Mouse (Mus musculus): ENCODE measurements at regions not wholly inside any gene's neighbourhood (a gene's known extent, or its start where the extent isn't known, plus 50 kb on each side); places are given as distances from the start of the nearest gene placed in this dataset.

DNA sequence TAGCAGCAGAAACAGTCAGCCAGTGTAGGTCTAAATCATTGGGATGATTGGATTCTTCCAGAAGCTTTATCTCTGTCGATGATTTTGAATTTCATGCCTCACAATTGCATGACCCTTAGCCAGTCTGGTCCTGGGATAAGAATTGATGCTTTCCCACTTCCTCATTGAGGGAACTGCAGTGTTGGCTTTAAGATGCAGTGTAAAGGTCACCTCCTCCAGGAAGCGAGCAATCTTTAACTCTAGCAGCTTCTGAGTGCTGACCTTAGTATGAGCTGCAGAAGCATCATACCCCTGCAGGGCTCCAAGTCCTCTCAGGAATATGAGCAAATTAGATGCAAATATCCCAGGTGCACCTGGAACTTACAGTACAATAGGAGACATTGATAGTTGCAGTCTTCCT is 1132.2 kb upstream of the A1bg start:
- ATAC-seq (ENCODE audit: insufficient read depth, low FRiP score, low TSS enrichment): no peak
- Histone ChIP-seq H3K9me3 (ENCODE audit: control insufficient read depth, low read length) (no peaks in the 10 kb centered on the region), H3K27me3 (ENCODE audit: control insufficient read depth, insufficient read depth, low read length) (no peaks in the 10 kb centered on the region), H3K36me3 (ENCODE audit: control insufficient read depth, insufficient read depth, low read length) (no peaks in the 10 kb centered on the region), H3K4me2 (ENCODE audit: low read depth) (no peak overlapping the region), H3K27ac (ENCODE audit: low read depth, low read length) (no peak overlapping the region), H3K9ac (ENCODE audit: low read length) (no peak overlapping the region), H3K4me1 (ENCODE audit: control insufficient read depth, insufficient read depth, low read length) (no peaks in the 10 kb centered on the region), H3K4me3 (ENCODE audit: low read depth, low read length) (no peak overlapping the region)
- WGBS: 81% methylated on average over 2 of the region's 2 CpGs
- DNase-seq (ENCODE audit: low spot score): no peak

- Histone ChIP-seq H3K9ac (ENCODE audit: low read length) (no peak overlapping the region), H3K4me2 (ENCODE audit: low read depth) (no peak overlapping the region), H3K36me3 (ENCODE audit: control insufficient read depth, insufficient read depth, low read length) (no peaks in the 10 kb centered on the region), H3K4me3 (ENCODE audit: low read depth, low read length) (no peak overlapping the region), H3K9me3 (ENCODE audit: control insufficient read depth, low read length) (no peaks in the 10 kb centered on the region), H3K27me3 (ENCODE audit: control insufficient read depth, insufficient read depth, low read length) (no peaks in the 10 kb centered on the region), H3K4me1 (ENCODE audit: control insufficient read depth, insufficient read depth, low read length) (no peaks in the 10 kb centered on the region), H3K27ac (ENCODE audit: low read depth, low read length) (no peak overlapping the region)
- DNase-seq (ENCODE audit: low spot score) (no peak), ATAC-seq (ENCODE audit: insufficient read depth, low FRiP score, low TSS enrichment) (no peak)
- 80% methylated on average over 8 of the region's 8 CpGs for WGBS
Observed at GRCm38 (mm10) chr15:62053420-62054239, 1130.8 kb upstream of the A1bg start.

GRCm38 (mm10) chr15:62049416-62049815 is 1126.6 kb upstream of the A1bg start:
- no peaks in the 10 kb centered on the region for H3K27me3 ChIP-seq (ENCODE audit: control insufficient read depth, insufficient read depth, low read length)
- DNase-seq (ENCODE audit: low spot score) (no peak), ATAC-seq (ENCODE audit: insufficient read depth, low FRiP score, low TSS enrichment) (no peak)
- no peaks in the 10 kb centered on the region for H3K9me3 ChIP-seq (ENCODE audit: control insufficient read depth, low read length)
- H3K4me1 ChIP-seq (ENCODE audit: control insufficient read depth, insufficient read depth, low read length): no peaks in the 10 kb centered on the region
- H3K4me3 ChIP-seq (ENCODE audit: low read depth, low read length): no peak overlapping the region
- H3K36me3 ChIP-seq (ENCODE audit: control insufficient read depth, insufficient read depth, low read length): no peaks in the 10 kb centered on the region
- H3K27ac ChIP-seq (ENCODE audit: low read depth, low read length): no peak overlapping the region
- H3K9ac ChIP-seq (ENCODE audit: low read length): no peak overlapping the region
- WGBS: 64% methylated on average over 9 of the region's 9 CpGs
- H3K4me2 ChIP-seq (ENCODE audit: low read depth): no peak overlapping the region

DNA sequence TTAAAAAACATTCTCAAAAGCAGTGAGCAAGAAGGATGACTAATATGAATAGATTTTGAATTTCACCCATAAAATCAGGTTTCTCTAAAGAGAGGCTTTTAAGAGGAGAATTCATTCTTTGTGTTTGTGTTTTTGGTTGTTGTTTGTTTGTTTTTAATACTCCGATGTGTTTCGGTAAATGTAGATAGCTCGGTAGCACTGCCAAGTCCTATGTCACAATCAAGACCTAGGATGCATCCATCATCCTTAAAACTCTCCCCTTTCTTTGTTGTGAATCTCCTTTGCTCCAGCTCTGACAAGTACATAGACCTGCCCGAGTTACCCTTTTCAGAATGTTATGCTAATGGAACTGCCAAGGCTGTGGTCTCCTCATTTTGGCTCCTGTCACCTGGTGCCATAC is 1126.2 kb upstream of the A1bg start:
- Histone ChIP-seq H3K9me3 (ENCODE audit: control insufficient read depth, low read length) (no peaks in the 10 kb centered on the region), H3K4me3 (ENCODE audit: low read depth, low read length) (no peak overlapping the region), H3K4me1 (ENCODE audit: control insufficient read depth, insufficient read depth, low read length) (no peaks in the 10 kb centered on the region), H3K9ac (ENCODE audit: low read length) (no peak overlapping the region), H3K27me3 (ENCODE audit: control insufficient read depth, insufficient read depth, low read length) (no peaks in the 10 kb centered on the region), H3K27ac (ENCODE audit: low read depth, low read length) (no peak overlapping the region), H3K36me3 (ENCODE audit: control insufficient read depth, insufficient read depth, low read length) (no peaks in the 10 kb centered on the region), H3K4me2 (ENCODE audit: low read depth) (no peak overlapping the region)
- 83% methylated on average over 4 of the region's 4 CpGs for WGBS
- DNase-seq (ENCODE audit: low spot score) (no peak), ATAC-seq (ENCODE audit: insufficient read depth, low FRiP score, low TSS enrichment) (no peak)

GRCm38 (mm10) chr15:62046276-62046675 is 1123.5 kb upstream of the A1bg start:
- ATAC-seq (ENCODE audit: insufficient read depth, low FRiP score, low TSS enrichment): no peak
- no peaks in the 10 kb centered on the region for H3K36me3 ChIP-seq (ENCODE audit: control insufficient read depth, insufficient read depth, low read length)
- H3K4me2 ChIP-seq (ENCODE audit: low read depth): no peak overlapping the region
- H3K4me3 ChIP-seq (ENCODE audit: low read depth, low read length): no peak overlapping the region
- H3K27me3 ChIP-seq (ENCODE audit: control insufficient read depth, insufficient read depth, low read length): no peaks in the 10 kb centered on the region
- no peak overlapping the region for H3K27ac ChIP-seq (ENCODE audit: low read depth, low read length)
- no peaks in the 10 kb centered on the region for H3K9me3 ChIP-seq (ENCODE audit: control insufficient read depth, low read length)
- DNase-seq (ENCODE audit: low spot score): no peak
- 90% methylated on average over 3 of the region's 3 CpGs for WGBS
- H3K9ac ChIP-seq (ENCODE audit: low read length): no peak overlapping the region
- H3K4me1 ChIP-seq (ENCODE audit: control insufficient read depth, insufficient read depth, low read length): no peaks in the 10 kb centered on the region

DNA sequence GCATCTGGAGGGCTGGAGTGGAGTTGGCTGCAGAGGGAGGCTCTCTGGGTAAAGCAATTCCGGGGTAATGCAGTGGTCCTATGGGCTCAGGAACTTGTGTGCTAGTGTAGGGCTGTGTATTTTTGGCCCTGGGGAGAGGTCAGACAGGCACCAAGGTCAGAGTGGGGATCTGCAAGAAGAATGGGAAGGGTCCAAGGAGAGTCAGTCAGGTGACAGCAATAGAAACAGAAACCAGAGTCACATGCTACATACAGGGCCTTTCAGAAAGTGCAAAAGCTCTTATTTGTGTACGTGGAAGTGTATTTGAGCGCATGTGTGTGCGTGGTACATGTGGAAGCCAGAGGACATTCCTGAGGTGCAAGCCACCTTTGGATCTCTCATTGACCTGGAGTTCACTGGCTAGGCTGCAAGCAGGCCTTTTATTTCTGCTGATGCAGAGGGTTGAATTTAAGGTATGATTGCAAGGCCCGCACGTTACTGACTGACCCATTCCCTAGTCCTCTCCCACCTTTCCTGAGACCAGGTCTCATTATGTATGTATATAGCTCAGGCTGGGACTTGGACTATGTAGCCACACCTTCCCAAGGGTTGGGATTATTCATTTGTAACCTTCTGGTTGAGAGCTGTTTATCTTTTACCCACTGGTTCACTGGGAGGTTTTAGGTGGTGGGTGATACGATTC is 1122.0 kb upstream of the A1bg start:
- no peaks in the 10 kb centered on the region for H3K27me3 ChIP-seq (ENCODE audit: control insufficient read depth, insufficient read depth, low read length)
- 95% methylated on average over 7 of the region's 7 CpGs for WGBS
- H3K4me2 ChIP-seq (ENCODE audit: low read depth): no peak overlapping the region
- no peak overlapping the region for H3K9ac ChIP-seq (ENCODE audit: low read length)
- no peaks in the 10 kb centered on the region for H3K4me1 ChIP-seq (ENCODE audit: control insufficient read depth, insufficient read depth, low read length)
- no peak overlapping the region for H3K4me3 ChIP-seq (ENCODE audit: low read depth, low read length)
- ATAC-seq (ENCODE audit: insufficient read depth, low FRiP score, low TSS enrichment): no peak
- DNase-seq (ENCODE audit: low spot score): no peak
- H3K27ac ChIP-seq (ENCODE audit: low read depth, low read length): no peak overlapping the region
- no peaks in the 10 kb centered on the region for H3K36me3 ChIP-seq (ENCODE audit: control insufficient read depth, insufficient read depth, low read length)
- H3K9me3 ChIP-seq (ENCODE audit: control insufficient read depth, low read length): no peaks in the 10 kb centered on the region

- no peak overlapping the region for H3K4me3 ChIP-seq (ENCODE audit: low read depth, low read length)
- no peak overlapping the region for H3K4me2 ChIP-seq (ENCODE audit: low read depth)
- H3K9ac ChIP-seq (ENCODE audit: low read length): no peak overlapping the region
- H3K36me3 ChIP-seq (ENCODE audit: control insufficient read depth, insufficient read depth, low read length): no peaks in the 10 kb centered on the region
- H3K27ac ChIP-seq (ENCODE audit: low read depth, low read length): no peak overlapping the region
- no peak for ATAC-seq (ENCODE audit: insufficient read depth, low FRiP score, low TSS enrichment)
- no peaks in the 10 kb centered on the region for H3K27me3 ChIP-seq (ENCODE audit: control insufficient read depth, insufficient read depth, low read length)
- WGBS: 87% methylated on average over 20 of the region's 20 CpGs
- no peak for DNase-seq (ENCODE audit: low spot score)
- no peaks in the 10 kb centered on the region for H3K9me3 ChIP-seq (ENCODE audit: control insufficient read depth, low read length)
- H3K4me1 ChIP-seq (ENCODE audit: control insufficient read depth, insufficient read depth, low read length): no peaks in the 10 kb centered on the region
Observed at GRCm38 (mm10) chr15:62043617-62044392, 1121.0 kb upstream of the A1bg start.

- DNase-seq (ENCODE audit: low spot score) (no peak), ATAC-seq (ENCODE audit: insufficient read depth, low FRiP score, low TSS enrichment) (no peak)
- no peak overlapping the region for H3K9ac ChIP-seq (ENCODE audit: low read length)
- no peak overlapping the region for H3K27ac ChIP-seq (ENCODE audit: low read depth, low read length)
- 0 out of 2 replicates have a peak, but pooled peaks cover 5% of the 10 kb centered on the region for H3K4me1 ChIP-seq (ENCODE audit: control insufficient read depth, insufficient read depth, low read length)
- no peak overlapping the region for H3K4me3 ChIP-seq (ENCODE audit: low read depth, low read length)
- H3K9me3 ChIP-seq (ENCODE audit: control insufficient read depth, low read length): no peaks in the 10 kb centered on the region
- no peak overlapping the region for H3K4me2 ChIP-seq (ENCODE audit: low read depth)
- no peaks in the 10 kb centered on the region for H3K36me3 ChIP-seq (ENCODE audit: control insufficient read depth, insufficient read depth, low read length)
- 86% methylated on average over 6 of the region's 6 CpGs for WGBS
- no peaks in the 10 kb centered on the region for H3K27me3 ChIP-seq (ENCODE audit: control insufficient read depth, insufficient read depth, low read length)
Observed at GRCm38 (mm10) chr15:62042924-62043504, 1120.2 kb upstream of the A1bg start.
